Mouse (Mus musculus): Measurements from ENCODE around the gene Dnah17. TPM values are rescaled to one million over a fixed set of nuclear protein-coding genes. Genes with fewer than 3 reads are reported as not detected.

Dnah17 gene
- total RNA-seq, 2 experiments from 2014 or later = 0.08 to 0.42 TPM

- DNase-seq (ENCODE audit: low spot score in 2 of 2) = no peak
These were observed 41.5 kb downstream of the Dnah17 start for GRCm38 (mm10) chr11:118088896-118089295.

DNA sequence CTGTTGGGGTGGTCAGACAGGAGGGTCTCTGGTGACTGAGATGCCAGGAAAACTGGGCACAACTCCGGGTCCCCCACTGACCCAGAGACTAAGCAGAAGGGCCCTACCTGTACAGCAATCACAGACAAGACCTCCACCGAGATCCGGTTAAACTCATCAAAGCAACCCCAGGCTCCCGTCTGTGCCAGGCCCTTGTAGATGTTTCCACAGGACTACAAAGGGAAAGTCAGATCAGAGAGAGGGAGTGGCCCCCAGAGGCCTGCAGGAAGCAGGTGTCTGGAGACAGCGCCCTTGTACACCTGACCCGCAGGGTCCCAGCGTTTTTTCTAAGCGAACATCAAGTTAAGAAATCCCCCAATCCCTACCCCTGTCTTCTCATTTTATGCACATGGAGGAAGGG, 44.5 kb downstream of the Dnah17 start:
- DNase-seq (ENCODE audit: low spot score in 2 of 2) = no peak

DNA sequence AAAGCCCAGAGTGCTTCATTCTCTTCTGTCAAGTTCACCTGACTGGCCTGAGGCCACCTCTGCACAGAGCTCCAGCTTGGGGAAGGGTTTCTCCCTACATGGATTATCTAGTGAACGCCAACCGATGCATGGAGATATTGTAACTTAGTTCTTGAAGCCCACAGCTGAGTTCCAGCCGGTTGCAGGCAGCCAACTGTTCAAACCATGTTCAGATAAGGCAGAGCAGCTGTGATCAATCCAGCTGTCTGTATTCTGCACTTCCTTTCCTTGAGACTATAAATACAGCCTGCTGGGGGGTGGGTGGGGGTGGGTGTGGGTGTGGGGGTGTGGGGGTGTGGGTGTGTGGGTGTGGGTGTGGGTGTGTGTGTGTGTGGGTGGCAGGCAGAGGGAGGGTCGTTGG, 45.3 kb downstream of the Dnah17 start:
- no peak for DNase-seq (ENCODE audit: low spot score in 2 of 2)

DNA sequence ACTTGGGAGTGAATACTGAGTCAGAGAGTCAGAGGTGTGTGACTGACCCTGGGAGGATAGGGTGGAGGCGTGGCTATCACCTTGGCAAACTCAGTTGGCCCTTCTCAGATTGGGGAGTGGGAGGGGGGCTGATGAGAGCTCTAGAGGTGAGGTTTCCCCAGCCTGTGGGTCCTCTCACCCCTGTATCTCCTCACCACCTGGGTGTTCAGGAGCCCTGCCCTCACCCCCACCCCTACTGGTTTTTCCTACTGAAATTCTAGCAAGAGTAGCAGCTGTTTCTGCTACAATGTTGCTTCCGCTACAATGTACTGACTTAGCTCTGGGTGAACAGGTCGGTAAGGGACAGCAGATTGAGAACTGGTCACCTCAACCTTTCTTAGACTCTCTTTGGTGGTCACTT, 46.2 kb downstream of the Dnah17 start:
- DNase-seq (ENCODE audit: low spot score in 2 of 2) = no peak

GRCm38 (mm10) chr11:118083811-118084210, 46.6 kb downstream of the Dnah17 start:
- DNase-seq (ENCODE audit: low spot score in 2 of 2) = peak in 1 of 2 experiments; percentile 45

- DNase-seq (ENCODE audit: low spot score in 2 of 2) = no peak
These were observed 48.1 kb downstream of the Dnah17 start for GRCm38 (mm10) chr11:118082294-118082693.

DNA sequence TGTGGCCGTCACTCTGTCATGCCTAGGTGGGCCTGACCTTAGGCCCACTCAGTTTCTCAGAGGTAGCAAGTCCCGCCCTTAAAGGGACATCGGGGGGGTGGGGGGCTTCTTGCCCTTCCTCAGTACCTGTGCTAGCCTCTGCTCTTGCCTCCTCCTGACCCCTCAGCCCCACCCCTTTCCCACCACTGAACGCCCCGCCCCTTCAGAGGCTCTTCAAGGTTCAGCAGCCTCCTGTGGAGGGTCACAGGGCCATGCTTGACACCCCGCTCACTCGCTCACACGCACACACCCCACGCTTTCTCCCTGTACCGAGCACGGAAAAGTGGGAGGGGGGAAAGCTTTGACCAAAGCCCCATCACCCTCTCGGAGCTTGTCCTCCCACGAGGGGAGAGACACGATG, 50.7 kb downstream of the Dnah17 start:
- no peak for DNase-seq (ENCODE audit: low spot score in 2 of 2)

GRCm38 (mm10) chr11:118076929-118077328, 53.5 kb downstream of the Dnah17 start:
- no peak for DNase-seq (ENCODE audit: low spot score in 2 of 2)

DNA sequence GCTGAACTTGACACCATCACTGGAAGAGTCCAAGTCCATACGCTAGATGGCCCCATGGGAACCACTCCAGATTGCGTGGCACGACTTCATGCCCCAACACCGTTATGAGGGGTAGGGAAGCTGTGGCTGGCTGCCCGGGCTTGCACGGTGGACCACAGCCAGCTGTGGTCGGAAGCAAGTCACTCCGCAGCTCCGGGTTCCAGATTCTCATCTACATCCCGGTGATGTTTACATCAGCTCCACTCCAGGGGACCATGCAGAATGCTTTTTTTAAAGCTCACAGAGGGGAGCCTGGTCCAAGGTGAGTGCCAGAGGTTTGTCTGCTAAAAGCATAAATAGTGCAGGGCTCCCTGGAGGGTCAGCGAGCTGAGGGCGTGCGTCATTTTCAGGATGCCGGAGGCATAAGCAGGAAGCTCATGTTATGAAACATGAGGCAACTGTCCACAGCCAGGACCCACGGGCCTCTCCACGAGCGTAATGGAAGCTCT, 55.4 kb downstream of the Dnah17 start:
- DNase-seq (ENCODE audit: low spot score in 2 of 2) = no peak

- DNase-seq (ENCODE audit: low spot score in 2 of 2) = no peak
These were observed 59.1 kb downstream of the Dnah17 start for GRCm38 (mm10) chr11:118071227-118071912.

DNA sequence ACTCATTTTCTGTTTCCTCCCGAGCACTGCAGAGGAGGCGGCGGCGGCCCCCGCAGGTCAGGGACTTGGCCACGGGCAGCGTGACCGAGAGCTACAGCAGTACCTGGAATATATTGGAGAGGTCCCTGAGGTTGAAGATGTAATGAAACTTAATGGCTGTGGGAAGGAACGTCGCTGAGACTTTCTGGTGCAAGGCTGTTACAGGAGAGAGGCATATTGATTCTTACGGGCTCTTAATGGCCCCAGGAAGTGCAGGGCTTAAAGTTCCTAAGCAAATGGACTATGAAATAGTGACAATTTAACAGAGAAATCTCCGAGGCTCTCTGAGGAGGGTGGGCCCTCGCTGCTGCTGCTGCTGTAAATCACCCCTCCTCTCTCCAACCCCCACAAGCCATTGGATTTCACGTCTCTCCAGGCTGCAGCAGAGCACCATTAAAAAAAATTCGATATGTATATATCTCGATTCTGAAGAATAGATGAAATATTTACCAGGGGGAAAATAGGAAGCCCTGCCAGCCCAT, 61.6 kb downstream of the Dnah17 start:
- no peak for DNase-seq (ENCODE audit: low spot score in 2 of 2)

DNA sequence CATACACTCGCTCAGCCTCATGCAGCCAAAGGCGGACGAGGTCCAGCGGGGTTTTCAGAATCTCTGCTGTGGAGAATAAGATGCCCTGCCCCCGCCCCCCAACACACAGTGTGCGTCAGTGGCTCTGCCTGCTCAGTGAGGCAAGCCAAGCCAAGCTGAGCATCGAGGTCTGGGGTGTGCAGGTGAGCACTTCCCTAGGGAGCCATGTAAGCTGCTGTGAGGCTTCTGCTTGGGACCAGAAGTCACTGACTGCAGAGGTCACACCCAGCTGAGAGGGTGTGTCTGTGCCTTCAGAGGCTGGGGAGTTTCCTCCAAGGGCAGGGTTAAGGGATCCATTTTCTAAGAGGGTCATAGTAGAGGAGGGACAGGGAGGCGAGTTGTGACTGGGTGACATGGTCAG, 62.8 kb downstream of the Dnah17 start:
- DNase-seq (ENCODE audit: low spot score in 2 of 2) = no peak

GRCm38 (mm10) chr11:118060038-118060437, 70.4 kb downstream of the Dnah17 start:
- no peak for DNase-seq (ENCODE audit: low spot score in 2 of 2)

DNA sequence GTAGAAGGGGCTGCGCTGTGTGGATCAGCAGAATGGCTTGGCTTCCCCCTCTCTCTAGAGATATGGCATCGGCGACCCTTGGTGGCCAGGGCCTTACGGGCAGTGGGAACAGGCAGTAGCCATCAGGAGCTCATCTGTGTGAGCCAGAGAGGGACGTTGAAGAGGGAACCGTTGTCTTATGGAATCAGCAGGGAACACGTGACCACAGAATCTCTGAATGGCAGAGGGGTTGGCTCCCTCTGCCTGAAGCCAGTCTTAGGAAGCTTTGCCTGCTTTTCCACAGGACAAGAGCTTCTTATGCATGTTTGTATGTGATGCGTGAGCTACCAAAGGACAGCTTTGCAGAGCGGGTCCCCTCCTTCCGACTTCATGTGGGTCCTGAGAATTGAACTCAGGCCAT, 71.6 kb downstream of the Dnah17 start:
- no peak for DNase-seq (ENCODE audit: low spot score in 2 of 2)

GRCm38 (mm10) chr11:118058367-118058766, 72.1 kb downstream of the Dnah17 start:
- no peak for DNase-seq (ENCODE audit: low spot score in 2 of 2)

- DNase-seq (ENCODE audit: low spot score in 2 of 2) = no peak
These were observed 80.3 kb downstream of the Dnah17 start for GRCm38 (mm10) chr11:118050174-118050573.

DNA sequence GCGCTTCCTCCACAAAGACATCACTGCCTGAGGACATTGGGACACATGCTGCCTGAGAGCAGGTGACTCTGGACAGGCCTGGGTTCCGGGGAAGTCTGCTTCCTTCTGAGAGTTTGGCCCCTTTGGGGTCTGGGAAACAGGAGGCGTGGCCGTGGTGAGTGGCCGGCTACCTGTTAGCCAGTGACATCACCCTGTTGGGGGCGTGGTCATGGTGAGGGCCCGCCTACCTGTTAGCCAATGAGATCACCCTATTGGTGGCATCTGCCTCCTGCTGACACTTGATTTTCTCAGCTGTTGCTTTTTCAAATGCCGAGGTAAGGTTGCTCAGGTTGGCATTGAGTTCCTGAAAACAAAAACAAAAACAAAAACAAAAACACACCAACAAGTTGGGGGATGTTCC, 80.8 kb downstream of the Dnah17 start:
- DNase-seq (ENCODE audit: low spot score in 2 of 2) = no peak

GRCm38 (mm10) chr11:118043293-118043907, 87.0 kb downstream of the Dnah17 start:
- no peak for DNase-seq (ENCODE audit: low spot score in 2 of 2)

- DNase-seq (ENCODE audit: low spot score in 2 of 2) = no peak
These were observed 87.6 kb downstream of the Dnah17 start for GRCm38 (mm10) chr11:118042791-118043190.

- no peak for DNase-seq (ENCODE audit: low spot score in 2 of 2)
These were observed 95.4 kb downstream of the Dnah17 start for GRCm38 (mm10) chr11:118035068-118035467.

GRCm38 (mm10) chr11:118034395-118034794, 96.0 kb downstream of the Dnah17 start:
- no peak for DNase-seq (ENCODE audit: low spot score in 2 of 2)

DNA sequence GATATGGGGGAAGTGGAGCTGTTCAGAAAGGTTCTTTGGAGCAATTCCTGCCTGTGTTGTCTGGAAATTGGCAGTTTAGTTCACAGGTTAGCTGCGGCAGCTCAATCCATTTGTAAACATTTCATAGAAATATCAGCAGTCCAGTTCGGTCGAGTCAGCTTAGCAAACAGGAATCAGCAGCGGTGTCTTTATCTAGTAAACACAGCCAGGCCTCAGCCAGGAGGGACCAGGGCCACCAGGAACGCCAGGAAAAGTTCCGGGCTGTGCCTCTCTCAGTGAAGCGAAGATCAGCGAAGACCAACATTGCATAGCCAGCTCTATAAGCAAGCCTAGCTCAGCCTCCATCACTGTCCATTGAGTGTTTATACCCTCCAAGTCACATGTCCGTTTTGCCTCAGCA, 99.3 kb downstream of the Dnah17 start:
- DNase-seq (ENCODE audit: low spot score in 2 of 2) = no peak

GRCm38 (mm10) chr11:118029170-118029569, 101.3 kb downstream of the Dnah17 start:
- DNase-seq (ENCODE audit: low spot score in 2 of 2) = no peak
